Mouse (Mus musculus): ENCODE measurements around the gene Olfr1507.

Olfr1507 gene

GRCm38 (mm10) chr14:52495516-52495915 is at the start of gene Olfr1507:
Gene Olfr1507 (minus strand): TSS chr14:52495749.
- DNase-seq, result no peak

- DNase-seq, result no peak
Measured at GRCm38 (mm10) chr14:52533336-52533735, 37.8 kb upstream of the Olfr1507 start.

DNA sequence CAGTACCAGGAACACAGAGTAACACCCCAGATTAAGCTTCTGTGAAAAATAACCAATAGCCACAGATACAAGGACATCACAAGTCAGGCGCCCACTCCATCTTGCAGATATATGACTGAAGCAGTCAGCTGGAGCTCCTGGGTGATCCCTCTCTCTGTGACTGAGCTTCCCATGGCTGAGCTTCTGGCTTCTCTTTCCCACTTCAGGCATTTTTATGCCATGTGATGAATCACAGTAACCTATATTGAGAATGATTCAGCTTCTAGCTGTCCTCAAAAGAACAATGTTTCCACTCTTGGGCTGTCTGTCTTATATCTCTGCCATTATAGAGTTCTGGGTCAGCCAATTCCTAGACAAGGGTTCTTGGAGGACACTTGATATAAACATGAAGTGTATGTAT is 29.4 kb upstream of the Olfr1507 start:
- DNase-seq, result no peak

- DNase-seq, result no peak
Measured at GRCm38 (mm10) chr14:52467395-52467794, 28.2 kb downstream of the Olfr1507 start, which contains the start of gene Olfr1508. Gene Olfr1508 (minus strand): TSS chr14:52467495.

DNA sequence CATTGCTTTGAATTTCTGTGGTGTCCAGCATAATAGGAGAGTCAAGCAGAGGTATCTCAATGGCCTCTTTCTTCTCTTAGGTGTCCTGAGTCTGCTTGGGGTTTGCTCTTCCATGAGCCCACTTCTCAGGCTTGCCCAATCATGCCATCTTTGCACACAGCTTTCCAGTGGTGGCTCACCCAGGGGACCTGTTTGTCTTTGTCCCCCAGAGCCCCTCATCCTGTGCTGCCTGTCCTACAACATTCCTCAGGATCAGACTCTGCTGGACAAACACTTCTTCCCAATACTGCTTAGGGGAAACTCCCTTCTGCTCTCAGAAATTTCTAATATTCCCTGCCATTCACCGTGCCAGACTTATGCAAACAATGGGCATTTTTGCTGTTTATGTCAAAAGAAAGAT is 29.8 kb downstream of the Olfr1507 start:
- no peak for DNase-seq

- no peak for DNase-seq
Measured at GRCm38 (mm10) chr14:52461928-52462327, 33.6 kb downstream of the Olfr1507 start.

DNA sequence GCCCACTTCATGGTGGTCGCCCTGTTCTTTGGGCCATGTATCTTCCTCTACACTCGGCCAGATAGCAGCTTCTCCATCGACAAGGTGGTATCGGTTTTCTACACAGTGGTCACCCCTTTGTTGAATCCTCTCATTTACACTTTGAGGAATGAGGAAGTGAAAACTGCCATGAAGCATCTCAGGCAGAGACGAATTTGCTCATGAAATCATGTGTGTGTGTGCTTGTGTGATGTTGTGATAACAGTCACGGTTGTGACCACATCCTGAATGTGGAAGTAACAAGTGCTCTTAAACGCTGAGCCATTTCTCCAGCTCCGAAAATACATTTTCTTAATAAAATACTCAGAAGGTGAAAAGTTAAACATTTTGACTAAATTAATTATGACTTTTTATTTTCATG is 44.4 kb downstream of the Olfr1507 start:
- no peak for DNase-seq

- DNase-seq, result no peak
Measured at GRCm38 (mm10) chr14:52442690-52443089, 52.9 kb downstream of the Olfr1507 start, which contains the start of gene Olfr1509. Gene Olfr1509 (plus strand): TSS chr14:52442990.
